In the genomic region with DNA sequence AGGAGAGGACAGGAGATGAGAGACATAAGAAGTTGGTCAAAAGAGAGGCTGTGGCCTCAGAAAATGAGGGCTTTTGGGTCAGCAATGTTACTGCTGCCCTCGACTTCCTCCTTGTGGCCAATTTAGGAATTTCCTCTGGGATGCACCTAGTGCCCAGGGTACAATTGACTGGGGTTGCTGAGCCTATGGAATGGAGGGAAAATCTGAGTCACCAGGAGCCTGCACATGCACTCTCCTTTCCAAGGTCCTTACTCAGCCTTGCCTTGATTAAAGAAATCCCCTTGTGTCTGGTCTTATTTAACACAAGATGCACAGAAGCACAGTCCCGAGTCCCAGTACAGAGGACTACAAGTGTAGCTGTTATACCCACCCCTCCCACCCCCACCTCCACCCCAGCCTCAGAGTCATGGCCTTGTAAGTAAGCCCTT, we compare ENCODE assay signal across 8 mouse cellular contexts.
DNase-seq lines count a peak whose midpoint lies in the region; ATAC-seq lines count a peak whose summit lies in the region.

No protein-coding gene starts in this region.

- intact Hi-C loops in heart, postnatal 14 days (cut with DNase I) = loop anchor here (2.0 to 5.0 kb wide), 2 partner anchors 174 to 389 kb away; no protein-coding TSS in a partner anchor

- H3K4me1 ChIP-seq in embryonic facial prominence, embryonic 10.5 days = peaks cover 14% of the 10 kb centered on the region
- peaks cover 7% of the 10 kb centered on the region; the same call in 1 of the 2 replicates for H3K4me1 ChIP-seq in midbrain, embryonic 12.5 days

- 23% methylated on average over 2 of the region's 2 CpGs for WGBS in embryonic facial prominence, embryonic 10.5 days
- 47% methylated on average over 2 of the region's 2 CpGs for WGBS in large intestine, adult 2 months
- WGBS in midbrain, embryonic 12.5 days = 25% methylated on average over 2 of the region's 2 CpGs

- peak overlapping the region; percentile 66; the same call in 1 of the 2 replicates for H3K27ac ChIP-seq in embryonic facial prominence, embryonic 10.5 days (replicated peaks)
- H3K27ac ChIP-seq in midbrain, embryonic 12.5 days (replicated peaks) = no peak overlapping the region

- ATAC-seq in midbrain, embryonic 12.5 days (ENCODE audit: low FRiP score, low read depth) = peak; percentile 57

- H3K4me3 ChIP-seq in embryonic facial prominence, embryonic 10.5 days = no peak overlapping the region
- no peak overlapping the region for H3K4me3 ChIP-seq in midbrain, embryonic 12.5 days

- H3K9ac ChIP-seq in midbrain, embryonic 12.5 days (replicated peaks) = no peak overlapping the region

- H3K27me3 ChIP-seq in embryonic facial prominence, embryonic 10.5 days (replicated peaks; ENCODE audit: low read depth, poor library complexity, severe bottlenecking) = no peaks in the 10 kb centered on the region
- no peaks in the 10 kb centered on the region for H3K27me3 ChIP-seq in midbrain, embryonic 12.5 days

- no peaks in the 10 kb centered on the region for H3K36me3 ChIP-seq in embryonic facial prominence, embryonic 10.5 days (replicated peaks)
- no peaks in the 10 kb centered on the region for H3K36me3 ChIP-seq in midbrain, embryonic 12.5 days

- H3K9me3 ChIP-seq in embryonic facial prominence, embryonic 10.5 days = no peaks in the 10 kb centered on the region
- H3K9me3 ChIP-seq in midbrain, embryonic 12.5 days = no peaks in the 10 kb centered on the region

- no peak overlapping the region for H3K4me2 ChIP-seq in midbrain, embryonic 12.5 days (replicated peaks)

- peak; percentile 7 to 10 for DNase-seq in cerebellum, adult 18-20 months
- DNase-seq in cerebellum, adult 9-10 months = no peak
- peak; percentile 82 for DNase-seq in Muller cell, postnatal 12 days (ENCODE audit: inconsistent ontology term)
- peak; percentile 67 for DNase-seq in embryonic facial prominence, embryonic 10.5 days (ENCODE audit: low spot score)
- DNase-seq in heart, postnatal 14 days = peak; percentile 31 to 65
- peak; percentile 24 for DNase-seq in large intestine, adult 2 months (ENCODE audit: low read depth, low spot score)
- peak; percentile 26 to 63 for DNase-seq in urinary bladder, postnatal 4 days (ENCODE audit: low spot score in 2 of 2)
